Mouse (Mus musculus) limb, embryonic 14.5 days (tissue): ENCODE measurements around the gene Bicc1. TPM values are rescaled to one million over a fixed set of nuclear protein-coding genes. Genes with fewer than 3 reads are reported as not detected.
A peak's percentile ranks its signal among the peaks of the same experiment; 100 is the strongest.

Source experiments
- ATAC-seq: fragments of 200-750 bp; cut with Nextera tagmentation; 2 replicates; pipeline ENCODE4 v1.8.0; 2017; ENCODE audit warnings: low read depth, moderate number of reproducible peaks, moderate TSS enrichment; ENCODE audit not compliant: low FRiP score
- DNase-seq: peaks from one replicate; pipeline ENCODE4 v3.0.0-alpha.2; 2015; ENCODE audit warnings: low spot score
- H3K27ac ChIP-seq: fragments of 300-500 bp; sonication (generic); replicated peaks from 2 replicates; pipeline ENCODE4 v1.5.1; 2014; ENCODE audit warnings: low read depth, mild to moderate bottlenecking, low read length, moderate library complexity, mixed read lengths
- H3K27me3 ChIP-seq: fragments of 300-500 bp; sonication (generic); 2 replicates; pipeline ENCODE4 v1.6.1; 2014; ENCODE audit warnings: low read length, mixed read lengths; ENCODE audit not compliant: control insufficient read depth, insufficient read depth
- H3K36me3 ChIP-seq: fragments of 300-500 bp; sonication (generic); 2 replicates; pipeline ENCODE4 v1.6.1; 2014; ENCODE audit warnings: mild to moderate bottlenecking, low read length, moderate library complexity, mixed read lengths; ENCODE audit not compliant: control insufficient read depth, insufficient read depth
- H3K4me1 ChIP-seq: fragments of 300-500 bp; sonication (generic); 2 replicates; pipeline ENCODE4 v1.6.1; 2014; ENCODE audit warnings: antibody characterized with exemption, low read length, mixed read lengths; ENCODE audit not compliant: control insufficient read depth, insufficient read depth
- H3K4me2 ChIP-seq: fragments of 300-500 bp; sonication (generic); replicated peaks from 2 replicates; pipeline ENCODE4 v1.6.1; 2014; ENCODE audit warnings: low read depth, mild to moderate bottlenecking, low read length, moderate library complexity; ENCODE audit not compliant: severe bottlenecking
- H3K4me3 ChIP-seq: fragments of 300-500 bp; sonication (generic); replicated peaks from 2 replicates; pipeline ENCODE4 v1.5.1; 2014; ENCODE audit warnings: low read length
- H3K9ac ChIP-seq: fragments of 300-500 bp; sonication (generic); 2 replicates; pipeline ENCODE4 v1.6.1; 2014; ENCODE audit warnings: mild to moderate bottlenecking, low read depth, low read length, moderate library complexity; ENCODE audit not compliant: severe bottlenecking
- H3K9me3 ChIP-seq: fragments of 300-500 bp; sonication (generic); 2 replicates; pipeline ENCODE4 v1.6.1; 2016; ENCODE audit warnings: low read length; ENCODE audit not compliant: control insufficient read depth
- POLR2A ChIP-seq: fragments of 200-500 bp; IDR thresholded peaks from 2 replicates; pipeline ENCODE4 v1.8.0; 2012; ENCODE audit warnings: inconsistent platforms, mild to moderate bottlenecking, moderate library complexity, borderline replicate concordance; ENCODE audit not compliant: insufficient read depth, insufficient read length; ENCODE audit errors: extremely low read depth
- WGBS: fragments of 180-500 bp; shearing (Covaris S2); extraction: QIAGEN DNeasy Blood & Tissue Kit; methylation state at CpG from one replicate; pipeline ENCODE4 v1.1.7; 2014; 5-methylcytosine and 5-hydroxymethylcytosine counted together
- polyA plus RNA-seq, 2 experiments: library from polyadenylated mRNA; depleted of rRNA in 1 of 2; stranded (reverse) in 1 of 2; unstranded in 1 of 2; fragments of >200 nt; fragmentation: Nextera tagmentation in 1 of 2; extraction: Ambion mirVana in 1 of 2; gene quantifications; 2 replicates each; pipeline versions ENCODE4 v1.2.1 to v1.2.3; 2012 to 2014

Gene Bicc1
- polyA plus RNA-seq, 2 experiments = 38.8 to 50.5 TPM

GRCm38 (mm10) chr10:70976633-70977032, 182.9 kb downstream of the Bicc1 start:
- H3K36me3 ChIP-seq = no peaks in the 10 kb centered on the region
- peaks cover 4% of the 10 kb centered on the region; the same call in 1 of the 2 replicates for H3K4me1 ChIP-seq
- no peak for TF ChIP-seq POLR2A
- ATAC-seq = no peak
- no peak overlapping the region for H3K4me3 ChIP-seq
- H3K27me3 ChIP-seq = no peaks in the 10 kb centered on the region
- no peaks in the 10 kb centered on the region for H3K9me3 ChIP-seq
- WGBS = 63% methylated on average over 9 of the region's 9 CpGs
- no peak overlapping the region for H3K4me2 ChIP-seq
- DNase-seq = no peak
- no peak overlapping the region for H3K9ac ChIP-seq
- H3K27ac ChIP-seq = no peak overlapping the region

GRCm38 (mm10) chr10:70971156-70971555, 188.3 kb downstream of the Bicc1 start:
- ATAC-seq (no peak), DNase-seq (no peak)
- Histone ChIP-seq H3K9ac (no peak overlapping the region), H3K27me3 (no peaks in the 10 kb centered on the region), H3K4me3 (no peak overlapping the region), H3K9me3 (no peaks in the 10 kb centered on the region), H3K4me2 (no peak overlapping the region), H3K36me3 (0 out of 2 replicates have a peak, but pooled peaks cover 3% of the 10 kb centered on the region), H3K27ac (no peak overlapping the region), H3K4me1 (peaks cover 19% of the 10 kb centered on the region)
- TF ChIP-seq POLR2A = no peak
- WGBS = 81% methylated on average over 11 of the region's 11 CpGs

- no peak overlapping the region for H3K4me2 ChIP-seq
- H3K4me3 ChIP-seq = no peak overlapping the region
- peak; percentile 32; the same call in 1 of the 2 replicates for ATAC-seq
- H3K4me1 ChIP-seq = peaks cover 19% of the 10 kb centered on the region
- 20% methylated on average over 13 of the region's 13 CpGs for WGBS
- DNase-seq = no peak
- no peaks in the 10 kb centered on the region for H3K9me3 ChIP-seq
- no peaks in the 10 kb centered on the region for H3K27me3 ChIP-seq
- TF ChIP-seq POLR2A = no peak
- H3K27ac ChIP-seq = no peak overlapping the region
- 0 out of 2 replicates have a peak, but pooled peaks cover 3% of the 10 kb centered on the region for H3K36me3 ChIP-seq
- no peak overlapping the region for H3K9ac ChIP-seq
Observed at GRCm38 (mm10) chr10:70968848-70969683, 190.4 kb downstream of the Bicc1 start.

- Histone ChIP-seq H3K9ac (no peak overlapping the region), H3K27ac (0 out of 2 replicates have a peak overlapping the region, but pooled peaks have one; percentile 33), H3K4me3 (no peak overlapping the region), H3K27me3 (no peaks in the 10 kb centered on the region), H3K36me3 (0 out of 2 replicates have a peak, but pooled peaks cover 3% of the 10 kb centered on the region), H3K4me2 (no peak overlapping the region), H3K4me1 (peaks cover 19% of the 10 kb centered on the region), H3K9me3 (no peaks in the 10 kb centered on the region)
- ATAC-seq (peak; percentile 48; the same call in 1 of the 2 replicates), DNase-seq (peak; percentile 81)
- TF ChIP-seq POLR2A = no peak
- 41% methylated on average over 16 of the region's 16 CpGs for WGBS
Observed at GRCm38 (mm10) chr10:70966642-70967345, 192.7 kb downstream of the Bicc1 start.

GRCm38 (mm10) chr10:70964706-70965105, 194.8 kb downstream of the Bicc1 start:
- Histone ChIP-seq H3K36me3 (0 out of 2 replicates have a peak, but pooled peaks cover 3% of the 10 kb centered on the region), H3K4me3 (no peak overlapping the region), H3K4me1 (peaks cover 19% of the 10 kb centered on the region), H3K9me3 (no peaks in the 10 kb centered on the region), H3K9ac (no peak overlapping the region), H3K27me3 (no peaks in the 10 kb centered on the region), H3K27ac (no peak overlapping the region), H3K4me2 (no peak overlapping the region)
- WGBS = 37% methylated on average over 8 of the region's 8 CpGs
- no peak for TF ChIP-seq POLR2A
- ATAC-seq (no peak), DNase-seq (no peak)
